Mouse (Mus musculus): ENCODE data around the gene Vps13d. TPM values are rescaled to one million over a fixed set of nuclear protein-coding genes. Genes with fewer than 3 reads are reported as not detected.

The Vps13d gene
- polyA plus RNA-seq, 1 experiment from 2014 or later, result 8.5 TPM

DNA sequence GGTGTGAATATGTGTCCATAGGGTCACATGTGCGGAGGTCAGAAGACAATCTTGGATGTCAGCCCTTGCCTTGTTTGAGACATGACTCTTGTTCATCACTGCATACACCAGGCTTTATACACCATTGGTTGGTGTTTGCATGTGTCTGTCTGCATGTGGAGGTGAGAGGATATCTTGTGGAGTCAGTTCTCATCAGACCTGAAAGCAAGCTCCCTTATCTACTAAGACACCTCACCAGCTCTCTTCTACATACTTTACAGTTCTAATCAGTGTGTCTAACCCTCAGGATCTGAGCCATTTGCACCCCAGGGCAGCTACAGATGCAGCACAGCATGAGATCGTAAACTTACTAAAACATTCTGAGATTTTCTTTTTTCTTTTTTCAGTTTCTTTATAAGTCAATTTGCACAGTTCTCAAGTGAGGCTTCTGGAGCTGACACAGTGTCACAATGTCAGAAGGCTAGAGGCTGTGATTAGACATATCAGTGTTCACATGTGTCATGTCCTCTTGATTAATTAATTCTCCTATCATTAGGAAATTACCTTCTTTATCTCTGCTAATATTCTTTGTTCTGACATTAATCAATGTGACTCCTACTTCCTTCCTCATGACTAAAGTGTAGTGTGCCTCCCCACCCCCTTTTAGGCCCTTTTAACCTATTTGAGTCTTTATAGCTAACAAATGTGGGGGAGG lies 135.9 kb downstream of the Vps13d start:
- WGBS, result 83% methylated on average over 2 of the region's 2 CpGs
- DNase-seq (no peak), ATAC-seq (ENCODE audit: insufficient read depth) (no peak)
- Histone ChIP-seq H3K9ac (no peak overlapping the region), H3K4me2 (no peak overlapping the region), H3K4me3 (ENCODE audit: low read depth, low read length) (no peak overlapping the region), H3K4me1 (ENCODE audit: insufficient read depth) (no peaks in the 10 kb centered on the region), H3K27me3 (ENCODE audit: insufficient read depth, low read length) (no peaks in the 10 kb centered on the region), H3K9me3 (ENCODE audit: low read depth, low read length) (no peaks in the 10 kb centered on the region), H3K36me3 (ENCODE audit: insufficient read depth) (peaks cover 80% of the 10 kb centered on the region), H3K27ac (ENCODE audit: low read depth) (no peak overlapping the region)
- no peak for TF ChIP-seq CTCF (IDR thresholded peaks at IDR 0.05; ENCODE audit: low read depth)

DNA sequence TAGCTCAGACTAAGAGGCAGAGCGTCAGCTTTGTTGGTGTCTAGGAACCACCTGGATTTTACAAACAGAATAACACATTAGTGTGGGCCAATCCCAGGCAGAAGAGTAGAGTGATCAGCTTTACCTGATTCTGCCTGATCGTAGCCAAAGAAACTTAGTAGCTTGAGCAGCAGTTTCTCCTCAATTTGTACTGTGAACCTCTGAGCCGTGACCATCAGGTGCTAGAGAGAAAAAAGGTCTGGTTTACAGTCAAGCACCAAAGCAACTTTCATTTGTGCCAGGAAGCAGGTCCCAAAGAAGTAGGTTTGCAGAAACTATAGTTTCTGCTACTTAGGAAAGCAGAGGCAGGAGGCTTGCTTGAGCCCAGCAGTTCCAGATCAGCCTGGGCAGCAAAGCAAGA lies 138.5 kb downstream of the Vps13d start:
- Histone ChIP-seq H3K4me3 (ENCODE audit: low read depth, low read length) (no peak overlapping the region), H3K9ac (no peak overlapping the region), H3K27me3 (ENCODE audit: insufficient read depth, low read length) (no peaks in the 10 kb centered on the region), H3K4me2 (no peak overlapping the region), H3K27ac (ENCODE audit: low read depth) (no peak overlapping the region), H3K9me3 (ENCODE audit: low read depth, low read length) (no peaks in the 10 kb centered on the region), H3K4me1 (ENCODE audit: insufficient read depth) (peaks cover 5% of the 10 kb centered on the region; the same call in 1 of the 2 replicates), H3K36me3 (ENCODE audit: insufficient read depth) (peaks cover 72% of the 10 kb centered on the region)
- no peak for DNase-seq
- WGBS, result 87% methylated on average over 3 of the region's 3 CpGs
- ATAC-seq (ENCODE audit: insufficient read depth), result no peak
- no peak for TF ChIP-seq CTCF (IDR thresholded peaks at IDR 0.05; ENCODE audit: low read depth)

DNA sequence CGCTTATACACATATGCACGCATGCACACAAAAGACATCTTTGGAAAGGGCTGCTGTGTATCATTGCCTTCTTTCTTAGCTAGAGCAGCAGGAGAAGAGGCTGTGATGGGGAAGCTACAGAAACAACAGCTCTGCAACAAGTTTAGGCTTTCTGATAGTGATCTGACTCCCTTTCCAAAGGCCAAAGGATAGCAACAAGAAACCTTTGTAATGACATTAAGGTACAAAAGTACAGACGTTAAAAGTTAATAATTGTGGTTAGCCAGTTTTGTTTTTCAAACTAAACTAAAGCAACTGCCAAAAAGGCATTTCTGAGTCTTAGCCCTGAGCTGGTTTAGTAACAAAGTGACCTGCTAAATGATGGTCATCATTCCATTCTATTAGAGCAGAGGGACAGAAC lies 139.0 kb downstream of the Vps13d start:
- H3K27ac ChIP-seq (ENCODE audit: low read depth), result no peak overlapping the region

DNA sequence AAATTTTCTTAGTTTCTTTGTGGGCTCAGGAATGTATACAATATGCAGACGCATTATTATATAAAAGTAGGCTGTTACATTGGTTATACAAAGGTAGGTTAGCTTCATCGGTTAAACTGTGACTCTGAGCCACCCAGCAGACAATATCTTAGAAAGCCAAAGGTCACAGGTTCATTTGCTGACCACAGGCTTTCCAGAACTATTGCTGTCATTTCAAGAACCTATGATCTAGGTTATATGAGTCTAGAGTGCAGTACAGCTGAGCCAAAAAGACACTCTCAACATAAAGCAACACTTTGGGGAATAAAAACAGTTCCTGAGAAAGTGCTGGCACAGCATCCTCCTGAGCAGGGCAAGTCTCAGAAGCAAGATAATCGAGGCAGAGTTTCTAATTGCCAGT lies 140.4 kb downstream of the Vps13d start:
- peaks cover 56% of the 10 kb centered on the region for H3K36me3 ChIP-seq (ENCODE audit: insufficient read depth)
- peaks cover 5% of the 10 kb centered on the region; the same call in 1 of the 2 replicates for H3K4me1 ChIP-seq (ENCODE audit: insufficient read depth)
- no peak overlapping the region for H3K4me3 ChIP-seq (ENCODE audit: low read depth, low read length)
- no peak overlapping the region for H3K27ac ChIP-seq (ENCODE audit: low read depth)
- no peak for TF ChIP-seq CTCF (IDR thresholded peaks at IDR 0.05; ENCODE audit: low read depth)
- ATAC-seq (ENCODE audit: insufficient read depth), result no peak
- no peaks in the 10 kb centered on the region for H3K9me3 ChIP-seq (ENCODE audit: low read depth, low read length)
- no peak overlapping the region for H3K4me2 ChIP-seq
- DNase-seq, result no peak
- 64% methylated on average over 3 of the region's 3 CpGs for WGBS
- no peak overlapping the region for H3K9ac ChIP-seq
- no peaks in the 10 kb centered on the region for H3K27me3 ChIP-seq (ENCODE audit: insufficient read depth, low read length)

More for the DNA sequence above, 139.0 kb downstream of the Vps13d start:
- H3K36me3 ChIP-seq (ENCODE audit: insufficient read depth), result peaks cover 67% of the 10 kb centered on the region
- H3K4me3 ChIP-seq (ENCODE audit: low read depth, low read length), result no peak overlapping the region
- WGBS, result 85% methylated on average over 3 of the region's 3 CpGs
- DNase-seq (no peak), ATAC-seq (ENCODE audit: insufficient read depth) (no peak)
- H3K4me1 ChIP-seq (ENCODE audit: insufficient read depth), result peaks cover 5% of the 10 kb centered on the region; the same call in 1 of the 2 replicates
- H3K9ac ChIP-seq, result no peak overlapping the region
- H3K4me2 ChIP-seq, result no peak overlapping the region
- H3K9me3 ChIP-seq (ENCODE audit: low read depth, low read length), result no peaks in the 10 kb centered on the region
- no peak for TF ChIP-seq CTCF (IDR thresholded peaks at IDR 0.05; ENCODE audit: low read depth)
- no peaks in the 10 kb centered on the region for H3K27me3 ChIP-seq (ENCODE audit: insufficient read depth, low read length)

DNA sequence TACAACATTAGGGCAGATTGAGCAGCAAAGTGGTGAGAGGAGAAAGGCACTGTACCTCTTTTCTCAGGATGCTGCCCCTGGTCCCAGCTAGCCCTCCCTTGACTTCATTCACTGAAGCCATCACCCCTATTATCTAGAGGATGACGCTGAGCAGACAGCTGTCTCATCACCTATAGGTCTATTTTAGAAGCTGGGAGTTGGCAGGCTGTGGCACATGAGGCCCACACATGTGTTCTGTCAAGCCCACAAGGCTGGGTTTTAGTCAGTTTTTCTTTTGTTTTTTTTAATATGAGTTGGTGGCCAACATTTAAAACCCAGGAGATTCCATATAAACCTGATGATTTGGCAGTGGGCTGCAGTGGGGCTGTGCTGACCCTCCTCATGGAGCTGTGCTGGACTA lies 142.1 kb downstream of the Vps13d start:
- Histone ChIP-seq H3K9me3 (ENCODE audit: low read depth, low read length) (no peaks in the 10 kb centered on the region), H3K4me3 (ENCODE audit: low read depth, low read length) (no peak overlapping the region), H3K27ac (ENCODE audit: low read depth) (no peak overlapping the region), H3K9ac (no peak overlapping the region), H3K4me1 (ENCODE audit: insufficient read depth) (peaks cover 5% of the 10 kb centered on the region; the same call in 1 of the 2 replicates), H3K27me3 (ENCODE audit: insufficient read depth, low read length) (no peaks in the 10 kb centered on the region), H3K4me2 (no peak overlapping the region), H3K36me3 (ENCODE audit: insufficient read depth) (peaks cover 43% of the 10 kb centered on the region)
- no peak for DNase-seq
- WGBS, result 46% methylated on average over 1 of the region's 1 CpGs
- no peak for ATAC-seq (ENCODE audit: insufficient read depth)
- no peak for TF ChIP-seq CTCF (IDR thresholded peaks at IDR 0.05; ENCODE audit: low read depth)

DNA sequence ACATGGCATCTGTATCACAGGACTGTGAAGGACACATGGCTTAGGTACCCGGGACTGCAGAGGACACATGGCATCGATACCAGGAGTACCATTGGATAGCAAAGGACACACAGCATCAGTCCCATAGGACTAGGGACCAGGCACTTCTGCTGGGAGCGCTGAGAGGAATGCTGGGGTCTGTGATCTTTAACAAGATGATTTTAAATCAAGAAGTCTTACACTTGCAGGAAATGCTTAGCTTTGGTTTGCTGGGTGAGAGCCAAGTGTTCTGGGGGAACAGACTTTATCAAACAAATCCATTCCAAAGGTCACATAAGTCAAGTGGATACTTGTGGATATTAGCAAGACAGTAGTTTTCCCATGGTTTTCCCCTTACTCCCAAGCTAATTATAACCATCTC lies 142.5 kb downstream of the Vps13d start:
- Histone ChIP-seq H3K27ac (ENCODE audit: low read depth) (no peak overlapping the region), H3K4me3 (ENCODE audit: low read depth, low read length) (no peak overlapping the region), H3K9me3 (ENCODE audit: low read depth, low read length) (no peaks in the 10 kb centered on the region), H3K4me1 (ENCODE audit: insufficient read depth) (peaks cover 5% of the 10 kb centered on the region; the same call in 1 of the 2 replicates), H3K27me3 (ENCODE audit: insufficient read depth, low read length) (no peaks in the 10 kb centered on the region), H3K9ac (no peak overlapping the region), H3K36me3 (ENCODE audit: insufficient read depth) (peaks cover 40% of the 10 kb centered on the region), H3K4me2 (no peak overlapping the region)
- WGBS, result 59% methylated on average over 3 of the region's 3 CpGs
- ATAC-seq (ENCODE audit: insufficient read depth) (peak; percentile 39; the same call in 1 of the 2 replicates), DNase-seq (peak; percentile 39)
- TF ChIP-seq CTCF (IDR thresholded peaks at IDR 0.05; ENCODE audit: low read depth), result no peak

DNA sequence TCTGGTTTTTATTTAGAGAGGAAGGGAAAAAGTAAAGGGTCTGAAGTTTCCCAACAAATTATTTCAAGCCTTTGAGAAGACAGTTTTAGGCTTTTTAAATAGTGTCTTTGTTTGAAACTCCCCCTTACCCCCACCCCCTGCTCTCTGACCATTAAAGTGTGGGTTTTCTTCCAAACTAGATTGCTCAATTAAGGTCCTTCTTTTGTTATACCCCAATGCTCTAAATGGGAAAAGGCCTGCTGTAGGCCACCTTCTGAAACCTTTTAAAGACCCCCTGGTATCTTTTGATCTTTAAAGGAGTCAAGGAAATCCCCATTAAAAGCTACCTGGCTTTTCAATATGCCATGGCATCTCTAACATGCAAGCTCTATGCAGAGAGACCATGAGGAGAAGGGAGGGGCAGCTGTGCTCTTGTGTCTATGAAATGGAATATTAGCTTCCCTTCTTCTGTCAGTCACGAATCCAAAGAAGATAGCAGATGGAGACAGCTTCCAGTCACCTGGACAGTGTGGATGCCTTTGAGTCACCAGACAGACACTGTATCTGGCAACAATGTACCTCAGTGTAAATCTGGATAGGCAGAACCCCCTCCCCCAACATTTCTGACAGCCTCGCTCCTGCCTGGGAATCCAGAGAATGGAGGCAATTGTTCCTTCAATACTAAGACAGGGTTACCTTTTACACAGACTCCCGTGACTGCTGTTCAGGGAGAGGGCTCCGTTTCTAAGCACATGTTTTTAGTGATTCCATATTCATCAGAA lies 143.4 kb downstream of the Vps13d start:
- Histone ChIP-seq H3K9me3 (ENCODE audit: low read depth, low read length) (no peaks in the 10 kb centered on the region), H3K36me3 (ENCODE audit: insufficient read depth) (peaks cover 34% of the 10 kb centered on the region), H3K4me2 (no peak overlapping the region), H3K27ac (ENCODE audit: low read depth) (no peak overlapping the region), H3K4me1 (ENCODE audit: insufficient read depth) (peaks cover 5% of the 10 kb centered on the region; the same call in 1 of the 2 replicates), H3K9ac (no peak overlapping the region), H3K27me3 (ENCODE audit: insufficient read depth, low read length) (no peaks in the 10 kb centered on the region), H3K4me3 (ENCODE audit: low read depth, low read length) (no peak overlapping the region)
- DNase-seq (no peak), ATAC-seq (ENCODE audit: insufficient read depth) (no peak)
- TF ChIP-seq CTCF (IDR thresholded peaks at IDR 0.05; ENCODE audit: low read depth), result no peak
- 65% methylated on average over 4 of the region's 4 CpGs for WGBS
